Mouse (Mus musculus) hindbrain, embryonic 12.5 days (tissue): Measurements from ENCODE around the gene Tmem198. TPM values are rescaled to one million over a fixed set of nuclear protein-coding genes. Genes with fewer than 3 reads are reported as not detected.

Experiments used
- ATAC-seq: fragments of 200-750 bp; cut with Nextera tagmentation; 2 replicates; pipeline ENCODE4 v1.8.0; 2017; ENCODE audit warnings: moderate TSS enrichment; ENCODE audit not compliant: low FRiP score
- H3K27ac ChIP-seq: fragments of 300-500 bp; sonication (generic); 2 replicates; pipeline ENCODE4 v1.5.1; 2016; ENCODE audit warnings: mild to moderate bottlenecking
- H3K27me3 ChIP-seq: fragments of 300-500 bp; sonication (generic); 2 replicates; pipeline ENCODE4 v1.6.1; 2016; ENCODE audit warnings: mild to moderate bottlenecking
- H3K36me3 ChIP-seq: fragments of 300-500 bp; sonication (generic); 2 replicates; pipeline ENCODE4 v1.6.1; 2016; ENCODE audit warnings: mild to moderate bottlenecking
- H3K4me1 ChIP-seq: fragments of 300-500 bp; sonication (generic); 2 replicates; pipeline ENCODE4 v1.6.1; 2016
- H3K4me2 ChIP-seq: fragments of 300-500 bp; sonication (generic); replicated peaks from 2 replicates; pipeline ENCODE4 v1.6.1; 2016; ENCODE audit warnings: mild to moderate bottlenecking
- H3K4me3 ChIP-seq: fragments of 300-500 bp; sonication (generic); 2 replicates; pipeline ENCODE4 v1.5.1; 2016; ENCODE audit warnings: mild to moderate bottlenecking
- H3K9ac ChIP-seq: fragments of 300-500 bp; sonication (generic); 2 replicates; pipeline ENCODE4 v1.6.1; 2016; ENCODE audit warnings: mild to moderate bottlenecking, moderate library complexity
- H3K9me3 ChIP-seq: fragments of 300-500 bp; sonication (generic); replicated peaks from 2 replicates; pipeline ENCODE4 v1.6.1; 2016; ENCODE audit warnings: mild to moderate bottlenecking
- WGBS: fragments of 180-500 bp; shearing (Covaris S2); methylation state at CpG from one replicate; pipeline ENCODE4 v1.1.7; 2016; 5-methylcytosine and 5-hydroxymethylcytosine counted together
- polyA plus RNA-seq: library from polyadenylated mRNA; unstranded; fragments of >200 nt; fragmentation: Nextera tagmentation; extraction: Ambion mirVana; gene quantifications from 2 replicates; pipeline ENCODE4 v1.2.1, GENCODE M21; 2016

Gene Tmem198
- polyA plus RNA-seq, 1 experiment from 2014 or later: 25.7 TPM

DNA sequence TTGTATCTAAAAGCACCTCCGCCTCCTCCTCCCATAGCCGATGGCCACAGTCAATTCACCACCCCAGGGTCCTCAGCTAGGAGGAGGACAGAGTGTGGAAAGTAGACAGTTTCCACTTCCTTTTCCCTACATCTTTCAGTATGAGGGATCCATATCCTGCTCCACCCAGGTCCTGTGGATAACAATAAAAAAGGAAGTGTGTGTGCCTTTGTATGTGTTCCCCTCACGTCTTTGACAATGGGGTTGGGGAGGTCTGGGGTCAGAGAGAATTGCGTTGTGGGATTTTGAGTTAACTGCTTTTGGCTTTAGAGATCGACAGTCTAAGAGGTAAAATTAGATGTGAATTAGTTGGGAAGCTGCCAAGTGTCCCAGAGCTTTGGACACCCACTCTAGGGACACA is 30.8 kb downstream of the Tmem198 start:
- WGBS: 76% methylated on average over 5 of the region's 5 CpGs
- peaks cover 23% of the 10 kb centered on the region for H3K4me1 ChIP-seq
- H3K27ac ChIP-seq: no peak overlapping the region
- no peak overlapping the region for H3K4me3 ChIP-seq
- no peaks in the 10 kb centered on the region for H3K9me3 ChIP-seq
- H3K27me3 ChIP-seq: peaks cover 31% of the 10 kb centered on the region
- no peak overlapping the region for H3K9ac ChIP-seq
- H3K4me2 ChIP-seq: no peak overlapping the region
- H3K36me3 ChIP-seq: no peaks in the 10 kb centered on the region
- no peak for ATAC-seq

DNA sequence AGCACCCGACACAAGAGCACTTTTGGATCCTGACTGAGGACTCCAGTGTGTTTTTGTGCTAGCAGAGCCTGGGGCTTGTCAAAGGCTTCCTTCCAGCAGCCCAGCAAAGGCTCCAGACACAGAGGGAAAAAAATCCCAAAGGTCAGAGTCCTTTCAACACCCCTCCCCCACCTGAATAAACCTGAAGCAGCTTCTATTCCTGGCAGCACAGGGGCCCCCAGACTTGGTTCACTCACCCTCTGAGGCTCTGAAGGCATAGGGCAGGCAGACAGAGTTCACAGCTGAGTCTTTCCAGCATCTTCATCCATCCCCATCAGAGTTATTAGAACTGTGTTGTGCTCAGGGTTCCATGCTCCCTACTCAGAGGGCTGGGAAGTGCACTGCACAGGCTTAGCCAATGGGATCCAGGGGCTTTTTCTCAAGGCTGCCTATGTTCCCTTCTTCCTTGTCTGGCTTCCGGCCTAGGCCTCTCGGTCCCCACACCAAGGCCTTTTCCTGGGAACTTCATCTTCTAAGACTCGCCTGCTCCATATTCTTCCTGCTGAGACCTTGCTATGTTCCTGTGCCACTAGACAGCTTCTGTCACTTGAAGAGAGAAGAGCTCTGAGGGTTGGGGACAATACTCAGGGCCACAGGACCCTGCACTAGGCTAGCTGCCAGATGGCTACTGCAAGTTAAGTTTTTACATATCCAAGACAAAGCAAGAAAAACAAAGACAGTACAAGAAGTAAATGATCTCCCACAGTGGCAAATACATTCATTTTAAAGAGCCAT is 32.3 kb downstream of the Tmem198 start:
- Histone ChIP-seq H3K9ac (no peak overlapping the region; the same call in 1 of the 2 replicates), H3K27ac (peak overlapping the region; percentile 7; the same call in 1 of the 2 replicates), H3K27me3 (peaks cover 29% of the 10 kb centered on the region), H3K4me1 (peaks cover 15% of the 10 kb centered on the region), H3K9me3 (no peaks in the 10 kb centered on the region), H3K4me3 (no peak overlapping the region), H3K36me3 (no peaks in the 10 kb centered on the region), H3K4me2 (no peak overlapping the region)
- 47% methylated on average over 4 of the region's 4 CpGs for WGBS
- ATAC-seq: no peak

GRCm38 (mm10) chr1:75512550-75512949 is 33.2 kb downstream of the Tmem198 start:
- Histone ChIP-seq H3K9me3 (no peaks in the 10 kb centered on the region), H3K4me2 (no peak overlapping the region), H3K36me3 (no peaks in the 10 kb centered on the region), H3K27ac (no peak overlapping the region), H3K9ac (no peak overlapping the region), H3K4me3 (no peak overlapping the region), H3K27me3 (peaks cover 19% of the 10 kb centered on the region), H3K4me1 (peaks cover 7% of the 10 kb centered on the region; the same call in 1 of the 2 replicates)
- WGBS: 74% methylated on average over 3 of the region's 3 CpGs
- no peak for ATAC-seq

GRCm38 (mm10) chr1:75516703-75517380 is 37.5 kb downstream of the Tmem198 start:
- Histone ChIP-seq H3K4me2 (no peak overlapping the region), H3K9ac (no peak overlapping the region), H3K4me3 (no peak overlapping the region), H3K27ac (no peak overlapping the region), H3K27me3 (no peaks in the 10 kb centered on the region), H3K4me1 (peaks cover 4% of the 10 kb centered on the region), H3K36me3 (no peaks in the 10 kb centered on the region), H3K9me3 (no peaks in the 10 kb centered on the region)
- WGBS: 84% methylated on average over 15 of the region's 15 CpGs
- ATAC-seq: no peak

DNA sequence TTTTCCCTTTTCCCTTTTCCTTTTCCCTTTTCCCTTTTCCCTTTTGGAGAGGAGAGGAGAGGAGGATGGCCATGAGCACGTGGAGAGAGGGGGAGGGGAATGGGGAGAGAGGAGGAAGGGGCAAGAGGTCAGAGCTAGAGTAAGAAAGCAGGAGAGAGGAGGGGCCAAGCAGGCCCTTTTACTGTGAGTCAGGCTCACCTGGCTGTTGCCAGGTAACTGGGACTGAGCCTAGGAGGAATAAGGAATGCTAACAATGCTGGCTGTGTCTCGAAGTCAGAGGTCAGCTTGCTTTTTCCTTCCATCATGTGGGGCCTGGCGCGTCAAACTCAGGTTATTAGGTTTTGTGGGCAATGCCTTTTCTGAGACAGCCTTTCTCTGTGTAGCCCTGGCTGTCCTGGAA is 38.7 kb downstream of the Tmem198 start:
- no peaks in the 10 kb centered on the region for H3K36me3 ChIP-seq
- WGBS: 56% methylated on average over 4 of the region's 4 CpGs
- H3K9me3 ChIP-seq: no peaks in the 10 kb centered on the region
- peaks cover 9% of the 10 kb centered on the region for H3K4me1 ChIP-seq
- no peak for ATAC-seq
- no peaks in the 10 kb centered on the region for H3K27me3 ChIP-seq
- no peak overlapping the region for H3K9ac ChIP-seq
- H3K4me2 ChIP-seq: no peak overlapping the region
- H3K27ac ChIP-seq: no peak overlapping the region
- no peak overlapping the region for H3K4me3 ChIP-seq

- no peak overlapping the region for H3K4me2 ChIP-seq
- no peak overlapping the region for H3K9ac ChIP-seq
- no peaks in the 10 kb centered on the region for H3K9me3 ChIP-seq
- WGBS: 97% methylated on average over 4 of the region's 4 CpGs
- no peak overlapping the region for H3K27ac ChIP-seq
- no peaks in the 10 kb centered on the region for H3K36me3 ChIP-seq
- H3K27me3 ChIP-seq: no peaks in the 10 kb centered on the region
- ATAC-seq: no peak
- peaks cover 9% of the 10 kb centered on the region for H3K4me1 ChIP-seq
- H3K4me3 ChIP-seq: no peak overlapping the region
These were observed 39.1 kb downstream of the Tmem198 start for GRCm38 (mm10) chr1:75518427-75518826.

DNA sequence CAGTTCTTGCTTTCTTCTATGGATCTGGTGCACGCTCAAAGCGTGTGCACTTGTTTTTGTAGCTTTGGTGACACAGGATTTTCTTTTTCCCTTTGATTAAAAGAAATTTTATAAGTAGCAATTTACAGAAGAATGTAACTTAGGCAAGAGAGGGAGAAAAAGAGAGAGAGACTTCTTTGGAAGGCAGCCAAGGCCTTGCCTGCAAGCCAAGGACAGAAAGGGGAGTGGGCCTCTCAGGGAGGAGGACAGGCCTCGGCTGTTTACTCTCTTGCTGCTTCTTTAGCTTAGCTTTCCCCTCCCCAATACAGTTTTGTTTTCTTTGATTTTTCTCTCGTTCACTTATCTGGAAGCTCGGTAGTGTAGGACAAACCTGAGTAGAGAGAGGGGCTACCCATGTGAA is 40.2 kb downstream of the Tmem198 start:
- Histone ChIP-seq H3K27me3 (no peaks in the 10 kb centered on the region), H3K27ac (no peak overlapping the region), H3K9ac (no peak overlapping the region), H3K4me1 (peaks cover 9% of the 10 kb centered on the region), H3K36me3 (no peaks in the 10 kb centered on the region), H3K4me3 (no peak overlapping the region), H3K4me2 (no peak overlapping the region), H3K9me3 (no peaks in the 10 kb centered on the region)
- WGBS: 90% methylated on average over 5 of the region's 5 CpGs
- no peak for ATAC-seq

GRCm38 (mm10) chr1:75521321-75522031 is 42.1 kb downstream of the Tmem198 start, which contains the start of gene Stk11ip:
TSS of gene Stk11ip (plus strand) at chr1:75521529.
- Histone ChIP-seq H3K27ac (peak within 1 kb of the TSS; percentile 86), H3K4me2 (peak within 1 kb of the TSS; percentile 71), H3K36me3 (peaks cover 4% of the 10 kb centered on the region), H3K27me3 (no peaks in the 10 kb centered on the region), H3K9ac (peak within 1 kb of the TSS; percentile 54), H3K4me1 (peaks cover 9% of the 10 kb centered on the region), H3K9me3 (no peaks in the 10 kb centered on the region), H3K4me3 (peak within 1 kb of the TSS; percentile 66)
- peak; percentile 97 for ATAC-seq
- WGBS: under 1% methylated on average over 46 of the region's 46 CpGs

- Histone ChIP-seq H3K36me3 (peaks cover 35% of the 10 kb centered on the region), H3K27ac (no peak overlapping the region), H3K27me3 (no peaks in the 10 kb centered on the region), H3K4me1 (peaks cover 9% of the 10 kb centered on the region), H3K9ac (no peak overlapping the region), H3K9me3 (no peaks in the 10 kb centered on the region), H3K4me3 (no peak overlapping the region), H3K4me2 (no peak overlapping the region)
- WGBS: 91% methylated on average over 7 of the region's 7 CpGs
- ATAC-seq: no peak
These were observed 45.3 kb downstream of the Tmem198 start for GRCm38 (mm10) chr1:75524679-75525078.

GRCm38 (mm10) chr1:75530546-75530945 is 51.2 kb downstream of the Tmem198 start:
- H3K36me3 ChIP-seq: peaks cover 71% of the 10 kb centered on the region
- H3K27ac ChIP-seq: no peak overlapping the region
- WGBS: 88% methylated on average over 4 of the region's 4 CpGs
- no peaks in the 10 kb centered on the region for H3K4me1 ChIP-seq
- H3K9me3 ChIP-seq: no peaks in the 10 kb centered on the region
- no peak overlapping the region for H3K9ac ChIP-seq
- H3K4me2 ChIP-seq: no peak overlapping the region
- H3K27me3 ChIP-seq: no peaks in the 10 kb centered on the region
- no peak for ATAC-seq
- no peak overlapping the region for H3K4me3 ChIP-seq

DNA sequence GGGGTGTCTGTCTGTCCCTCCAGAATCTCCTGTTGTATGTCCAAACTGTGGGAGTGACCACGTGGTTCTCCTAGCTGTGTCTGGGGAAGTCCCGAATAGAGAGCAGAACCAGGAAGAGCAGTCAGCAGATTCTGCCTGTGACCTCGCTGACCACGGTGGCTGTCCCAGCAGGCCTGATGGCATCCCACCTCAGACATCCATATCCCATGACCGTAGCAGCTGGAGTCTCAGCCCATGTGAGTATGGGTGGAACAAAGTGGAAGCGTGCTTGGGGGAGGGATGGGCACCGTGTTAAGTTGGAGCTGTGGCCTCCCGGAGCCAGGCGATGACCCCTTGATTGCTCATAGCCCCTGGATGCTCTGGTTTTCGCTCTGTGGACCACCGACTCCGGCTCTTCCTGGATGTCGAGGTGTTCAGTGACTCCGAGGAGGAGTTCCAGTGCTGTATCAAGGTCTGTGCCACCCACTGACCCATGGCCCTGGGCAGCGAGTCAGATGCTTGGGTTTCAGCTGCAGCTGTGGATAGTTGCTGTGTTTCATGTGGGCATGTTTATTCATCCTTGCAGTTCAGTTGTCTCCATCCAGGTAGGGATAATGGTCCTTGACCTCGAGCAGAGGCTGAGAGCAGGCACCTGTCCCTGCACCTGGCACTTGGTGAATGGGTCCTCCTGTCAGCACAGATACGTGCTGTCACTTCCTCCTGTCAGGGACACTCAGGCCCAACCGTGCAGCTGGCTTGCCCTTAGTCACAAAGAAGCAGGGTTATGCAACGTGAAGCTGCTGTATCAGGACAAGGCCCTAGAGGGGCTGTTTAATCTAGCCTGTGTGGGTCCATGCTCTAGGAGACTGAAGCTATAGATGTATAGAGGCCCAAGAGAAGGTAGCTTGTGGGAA is 53.2 kb downstream of the Tmem198 start:
- peaks cover 76% of the 10 kb centered on the region for H3K36me3 ChIP-seq
- no peaks in the 10 kb centered on the region for H3K27me3 ChIP-seq

More for the DNA sequence above, 53.2 kb downstream of the Tmem198 start:
- no peak overlapping the region for H3K4me3 ChIP-seq
- no peaks in the 10 kb centered on the region for H3K4me1 ChIP-seq
- H3K4me2 ChIP-seq: no peak overlapping the region
- H3K27ac ChIP-seq: no peak overlapping the region
- 88% methylated on average over 19 of the region's 19 CpGs for WGBS
- H3K9ac ChIP-seq: no peak overlapping the region
- no peaks in the 10 kb centered on the region for H3K9me3 ChIP-seq
- no peak for ATAC-seq
